ENCODE assay signal across 13 mouse cellular contexts in genomic region chr8:12871461-12871860, GRCm38 (mm10). TPM values are rescaled to one million over a fixed set of nuclear protein-coding genes. Genes with fewer than 3 reads are reported as not detected.
DNase-seq lines count a peak whose midpoint lies in the region; ATAC-seq lines count a peak whose summit lies in the region.
"Had no signal": no experiment of that assay in that cellular context is flagged by ENCODE, and none has a peak within 500 bp of the region (broad histone marks: within the 10 kb centered on the region; RNA-seq: fewer than 3 reads in every experiment).

No protein-coding gene starts in this region.

- H3K9me3 ChIP-seq in embryonic facial prominence, embryonic 11.5 days (replicated peaks; ENCODE audit: control insufficient read depth, low read length): no peaks in the 10 kb centered on the region
- no peaks in the 10 kb centered on the region for H3K9me3 ChIP-seq in hindbrain, embryonic 15.5 days
- no peaks in the 10 kb centered on the region for H3K9me3 ChIP-seq in intestine, embryonic 15.5 days
- H3K9me3 ChIP-seq in kidney, embryonic 16.5 days (ENCODE audit: low read length): no peaks in the 10 kb centered on the region
- H3K9me3 ChIP-seq: megakaryocyte, embryonic 14.5 days; stomach, embryonic 15.5 days had no signal

- DNase-seq in left cerebral cortex, postnatal 4 days: peak; percentile 32
- DNase-seq in left cerebral cortex, adult 9 months (ENCODE audit: low spot score in 2 of 2): no peak
- peak; percentile 33 for DNase-seq in embryonic facial prominence, embryonic 11.5 days (ENCODE audit: low spot score)
- DNase-seq in retina, embryonic 14.5 days (ENCODE audit: low spot score): peak; percentile 65
- DNase-seq in right cerebral cortex, postnatal 14 days: no peak
- DNase-seq: gastrocnemius, postnatal 25 days; layer of hippocampus, adult 9-11 months had no signal

- no peaks in the 10 kb centered on the region for H3K4me1 ChIP-seq in embryonic facial prominence, embryonic 11.5 days (ENCODE audit: control insufficient read depth, insufficient read depth, low read length)
- H3K4me1 ChIP-seq in hindbrain, embryonic 15.5 days (replicated peaks): peaks cover 28% of the 10 kb centered on the region
- H3K4me1 ChIP-seq in intestine, embryonic 15.5 days (replicated peaks): peaks cover 8% of the 10 kb centered on the region
- H3K4me1 ChIP-seq in kidney, embryonic 16.5 days (ENCODE audit: insufficient read depth, low read length): peaks cover 15% of the 10 kb centered on the region

- WGBS in embryonic facial prominence, embryonic 11.5 days: 5% methylated on average over 5 of the region's 5 CpGs
- 4% methylated on average over 5 of the region's 5 CpGs for WGBS in hindbrain, embryonic 15.5 days
- 13% methylated on average over 5 of the region's 5 CpGs for WGBS in intestine, embryonic 15.5 days
- 22% methylated on average over 5 of the region's 5 CpGs for WGBS in kidney, embryonic 16.5 days

- ATAC-seq in embryonic facial prominence, embryonic 11.5 days (replicated peaks; ENCODE audit: insufficient number of reproducible peaks, low FRiP score, low TSS enrichment, low read depth): 0 out of 2 replicates have a peak, but pooled peaks have one; percentile 11
- ATAC-seq in hindbrain, embryonic 15.5 days (ENCODE audit: low FRiP score, low read depth): 0 out of 2 replicates have a peak, but pooled peaks have one; percentile 20
- no peak for ATAC-seq in intestine, embryonic 15.5 days
- no peak for ATAC-seq in kidney, embryonic 16.5 days (ENCODE audit: low FRiP score, low TSS enrichment)
- ATAC-seq: activated CD4-positive, CD25-positive, alpha-beta regulatory T cell, adult 4 months had no signal

- intact Hi-C loops in left cerebral cortex, postnatal 4 days (cut with DNase I): no loop called here

- H3K9ac ChIP-seq in embryonic facial prominence, embryonic 11.5 days (replicated peaks; ENCODE audit: low read length): no peak overlapping the region
- no peak overlapping the region for H3K9ac ChIP-seq in hindbrain, embryonic 15.5 days
- no peak overlapping the region for H3K9ac ChIP-seq in intestine, embryonic 15.5 days
- no peak overlapping the region for H3K9ac ChIP-seq in kidney, embryonic 16.5 days (replicated peaks; ENCODE audit: low read length)
- H3K9ac ChIP-seq: stomach, embryonic 15.5 days had no signal

- no peak overlapping the region for H3K4me2 ChIP-seq in embryonic facial prominence, embryonic 11.5 days (ENCODE audit: low read depth, low read length)
- H3K4me2 ChIP-seq in hindbrain, embryonic 15.5 days: no peak overlapping the region
- no peak overlapping the region for H3K4me2 ChIP-seq in intestine, embryonic 15.5 days (replicated peaks)
- no peak overlapping the region for H3K4me2 ChIP-seq in kidney, embryonic 16.5 days (replicated peaks; ENCODE audit: low read depth, low read length)
- H3K4me2 ChIP-seq: stomach, embryonic 15.5 days had no signal

- no peak overlapping the region for H3K27ac ChIP-seq in embryonic facial prominence, embryonic 11.5 days (replicated peaks; ENCODE audit: low read depth, low read length)
- peak overlapping the region; percentile 55 for H3K27ac ChIP-seq in hindbrain, embryonic 15.5 days (replicated peaks)
- H3K27ac ChIP-seq in intestine, embryonic 15.5 days: no peak overlapping the region
- H3K27ac ChIP-seq in kidney, embryonic 16.5 days (ENCODE audit: low read length): no peak overlapping the region
- H3K27ac ChIP-seq: stomach, embryonic 15.5 days had no signal

- no peaks in the 10 kb centered on the region for H3K36me3 ChIP-seq in embryonic facial prominence, embryonic 11.5 days (replicated peaks; ENCODE audit: control insufficient read depth, insufficient read depth, low read depth, low read length)
- 0 out of 2 replicates have a peak, but pooled peaks cover 5% of the 10 kb centered on the region for H3K36me3 ChIP-seq in hindbrain, embryonic 15.5 days
- no peaks in the 10 kb centered on the region for H3K36me3 ChIP-seq in intestine, embryonic 15.5 days
- H3K36me3 ChIP-seq in kidney, embryonic 16.5 days (ENCODE audit: insufficient read depth, low read length): no peaks in the 10 kb centered on the region
- H3K36me3 ChIP-seq: stomach, embryonic 15.5 days had no signal

- H3K4me3 ChIP-seq in embryonic facial prominence, embryonic 11.5 days (ENCODE audit: low read depth, low read length): no peak overlapping the region
- no peak overlapping the region for H3K4me3 ChIP-seq in hindbrain, embryonic 15.5 days
- H3K4me3 ChIP-seq in intestine, embryonic 15.5 days (replicated peaks): no peak overlapping the region
- H3K4me3 ChIP-seq in kidney, embryonic 16.5 days (ENCODE audit: low read length): no peak overlapping the region
- H3K4me3 ChIP-seq: megakaryocyte, embryonic 14.5 days; stomach, embryonic 15.5 days had no signal

- H3K27me3 ChIP-seq in embryonic facial prominence, embryonic 11.5 days (ENCODE audit: control insufficient read depth, insufficient read depth, low read length): peaks cover 7% of the 10 kb centered on the region
- no peaks in the 10 kb centered on the region for H3K27me3 ChIP-seq in hindbrain, embryonic 15.5 days
- H3K27me3 ChIP-seq in intestine, embryonic 15.5 days (replicated peaks): peaks cover 11% of the 10 kb centered on the region
- H3K27me3 ChIP-seq in kidney, embryonic 16.5 days (ENCODE audit: insufficient read depth, low read length): 0 out of 2 replicates have a peak, but pooled peaks cover 9% of the 10 kb centered on the region

RNA-seq across cellular contexts. Expression of gene Mcf2l, which starts 2.1 kb away (rescaled TPM):
- 100 to 1,000 TPM; 399 to 404 TPM for total RNA-seq in left cerebral cortex, postnatal 4 days (2021)
- polyA plus RNA-seq in embryonic facial prominence, embryonic 11.5 days (2014; fragmentation: Nextera tagmentation; extraction: Ambion mirVana): 14.8 and 17.6 TPM in 2 replicates
- 146 and 155 TPM in 2 replicates for polyA plus RNA-seq in hindbrain, embryonic 15.5 days (2015; fragmentation: Nextera tagmentation; extraction: Ambion mirVana)
- polyA plus RNA-seq in intestine, embryonic 15.5 days (2015; fragmentation: Nextera tagmentation; extraction: Ambion mirVana): 13.1 and 13.7 TPM in 2 replicates
- polyA plus RNA-seq in kidney, embryonic 16.5 days (2015; fragmentation: Nextera tagmentation; extraction: Ambion mirVana): 21.5 and 24.1 TPM in 2 replicates

Comparison
In these comparisons a context has a peak if more than half of its experiments do, and no peak if none do; other contexts are left out.
1. DNase-seq: peak in left cerebral cortex, postnatal 4 days (single experiment), embryonic facial prominence, embryonic 11.5 days (single experiment) and retina, embryonic 14.5 days (single experiment); none in left cerebral cortex, adult 9 months (0 of 2) and right cerebral cortex, postnatal 14 days (single experiment).
2. ATAC-seq: peak in embryonic facial prominence, embryonic 11.5 days (single experiment) and hindbrain, embryonic 15.5 days (single experiment); none in intestine, embryonic 15.5 days (single experiment) and kidney, embryonic 16.5 days (single experiment).